Mouse (Mus musculus) liver, embryonic 14.5 days (tissue): ENCODE results near the gene Tstd3. TPM values are rescaled to one million over a fixed set of nuclear protein-coding genes. Genes with fewer than 3 reads are reported as not detected.
"Not testable (repeated sequence)": the region's sequence is repeated elsewhere in the genome, so short reads cannot be mapped to it uniquely, and the experiment has no call there.

ENCODE experiments used
- ATAC-seq: fragments of 200-750 bp; cut with Nextera tagmentation; 2 replicates; pipeline ENCODE4 v1.8.0; 2017; ENCODE audit warnings: moderate number of reproducible peaks, mild to moderate bottlenecking, moderate library complexity; ENCODE audit not compliant: insufficient read depth
- DNase-seq, 3 experiments: peaks; one replicate each; pipeline ENCODE4 v3.0.0-alpha.2; 2012 to 2013; ENCODE audit warnings: low read depth in 3 of 3, low spot score in 3 of 3
- H3K27ac ChIP-seq: fragments of 300-500 bp; sonication (generic); 2 replicates; pipeline ENCODE4 v1.5.1; 2014; ENCODE audit warnings: moderate library complexity, mild to moderate bottlenecking, control low read depth, inconsistent platforms
- H3K27me3 ChIP-seq: fragments of 300-500 bp; sonication (generic); 2 replicates; pipeline ENCODE4 v1.6.1; 2014; ENCODE audit warnings: mild to moderate bottlenecking, low read length, moderate library complexity; ENCODE audit not compliant: control insufficient read depth, insufficient read depth
- H3K36me3 ChIP-seq: fragments of 300-500 bp; sonication (generic); replicated peaks from 2 replicates; pipeline ENCODE4 v1.6.1; 2014; ENCODE audit warnings: low read depth; ENCODE audit not compliant: control insufficient read depth, insufficient read depth
- H3K4me1 ChIP-seq, 2 experiments: fragments of 200-500 bp in 1 of 2; fragments of 300-500 bp in 1 of 2; sonication (generic) in 1 of 2; replicated peaks; 2 replicates each; pipeline ENCODE4 v1.6.1; 2012 to 2014; ENCODE audit warnings: antibody characterized with exemption in 1 of 2, inconsistent platforms in 1 of 2, low read length in 1 of 2; ENCODE audit not compliant: control insufficient read depth in 2 of 2, insufficient read depth in 2 of 2
- H3K4me2 ChIP-seq: fragments of 300-500 bp; sonication (generic); 2 replicates; pipeline ENCODE4 v1.6.1; 2014; ENCODE audit warnings: low read depth, mild to moderate bottlenecking, control low read depth, moderate library complexity
- H3K4me3 ChIP-seq, 2 experiments: fragments of 200-500 bp in 1 of 2; fragments of 300-500 bp in 1 of 2; sonication (generic) in 1 of 2; 2 replicates each; pipeline ENCODE4 v1.5.1; 2012 to 2014; ENCODE audit warnings: low read depth in 2 of 2, low read length in 2 of 2, mild to moderate bottlenecking in 2 of 2, control low read depth in 1 of 2, inconsistent platforms in 1 of 2, moderate library complexity in 1 of 2; ENCODE audit not compliant: insufficient read depth in 1 of 2
- H3K9ac ChIP-seq: fragments of 300-500 bp; sonication (generic); replicated peaks from 2 replicates; pipeline ENCODE4 v1.6.1; 2014; ENCODE audit warnings: mild to moderate bottlenecking, control low read depth, moderate library complexity
- H3K9me3 ChIP-seq: fragments of 300-500 bp; sonication (generic); 2 replicates; pipeline ENCODE4 v1.6.1; 2016; ENCODE audit warnings: low read length, mixed read lengths; ENCODE audit not compliant: control insufficient read depth
- CTCF ChIP-seq: IDR thresholded peaks from 2 replicates; pipeline ENCODE4 v1.5.1; 2016; ENCODE audit warnings: antibody characterized with exemption, low read depth, control low read depth
- EP300 ChIP-seq: IDR thresholded peaks from 2 replicates; pipeline ENCODE4 v1.6.1; 2016; ENCODE audit warnings: antibody characterized with exemption, low read depth
- WGBS: fragments of 180-500 bp; shearing (Covaris S2); extraction: QIAGEN DNeasy Blood & Tissue Kit; methylation state at CpG from one replicate; pipeline ENCODE4 v1.1.7; 2014; ENCODE audit not compliant: insufficient replicate concordance; 5-methylcytosine and 5-hydroxymethylcytosine counted together
- polyA plus RNA-seq, 2 experiments: library from polyadenylated mRNA; depleted of rRNA in 1 of 2; stranded (reverse) in 1 of 2; unstranded in 1 of 2; fragments of >200 nt; fragmentation: Nextera tagmentation in 1 of 2; extraction: Ambion mirVana in 1 of 2; gene quantifications; 2 replicates each; pipeline versions ENCODE4 v1.2.1 to v1.2.3; 2012 to 2014

The Tstd3 gene
- polyA plus RNA-seq, 2 experiments = 8.0 to 15.0 TPM

DNA sequence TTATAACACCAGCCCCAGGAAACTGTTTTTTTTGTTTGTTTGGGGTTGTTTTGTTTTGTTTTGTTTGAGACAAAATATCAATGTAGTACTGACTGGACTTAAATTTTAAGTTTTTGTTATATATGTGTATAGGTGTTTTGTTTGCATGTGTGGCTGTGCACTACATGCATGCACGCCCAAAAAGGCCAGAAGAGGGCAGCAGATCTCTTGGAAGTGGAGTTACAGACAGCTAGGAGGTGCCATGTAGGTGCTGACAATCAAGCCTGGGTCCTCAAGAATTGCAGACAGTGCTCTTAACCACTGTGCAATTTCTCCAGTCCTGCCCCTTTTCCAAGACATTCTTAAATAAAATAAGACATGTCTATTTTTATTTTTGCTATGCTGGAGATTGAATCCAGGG lies 8.2 kb downstream of the Tstd3 start:
- no peak overlapping the region for H3K9ac ChIP-seq
- ATAC-seq = no peak
- H3K9me3 ChIP-seq = no peaks in the 10 kb centered on the region
- peaks cover 5 to 8% of the 10 kb centered on the region in 2 experiments for H3K4me1 ChIP-seq
- WGBS = 33% methylated on average over 1 of the region's 1 CpGs
- no peak overlapping the region for H3K4me2 ChIP-seq
- no peak for DNase-seq
- no peak overlapping the region for H3K27ac ChIP-seq
- no peak overlapping the region for H3K4me3 ChIP-seq
- H3K36me3 ChIP-seq = peaks cover 3% of the 10 kb centered on the region
- H3K27me3 ChIP-seq = no peaks in the 10 kb centered on the region
- TF ChIP-seq EP300 = no peak
- TF ChIP-seq CTCF = peak; percentile 57

DNA sequence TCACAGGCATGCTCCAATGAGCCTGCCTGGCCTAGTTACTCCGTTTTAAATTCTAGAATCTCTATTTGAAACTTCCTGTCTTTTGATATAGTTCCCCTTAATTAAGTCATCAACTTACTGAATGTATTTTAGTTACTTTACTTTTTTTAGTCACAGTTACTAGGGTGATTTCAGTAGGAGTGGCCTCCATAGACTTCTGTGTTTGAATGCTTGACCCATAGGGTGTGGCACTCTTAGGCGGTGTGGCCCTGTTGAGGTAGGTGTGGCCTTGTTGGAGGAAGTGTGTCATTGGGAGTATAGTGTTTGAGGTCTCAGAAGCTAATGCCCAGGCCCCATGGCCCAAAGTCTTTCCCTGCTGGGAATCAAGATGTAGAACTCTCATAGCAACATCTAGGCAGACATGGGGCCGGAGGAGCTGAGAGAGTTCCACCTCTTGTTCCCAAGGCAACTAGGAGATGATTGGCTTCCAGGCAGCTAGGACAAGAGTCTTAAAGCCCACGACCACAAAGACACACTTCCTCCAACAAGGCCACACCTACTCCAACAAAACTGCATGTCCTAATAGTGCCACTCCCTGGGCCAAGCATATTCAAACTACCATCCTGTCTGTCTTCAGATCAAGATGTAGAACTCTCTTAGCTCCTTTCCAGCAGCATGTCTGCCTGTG lies 11.8 kb downstream of the Tstd3 start:
- WGBS = 31% methylated on average over 4 of the region's 4 CpGs
- Histone ChIP-seq H3K27me3 (no peaks in the 10 kb centered on the region), H3K36me3 (peaks cover 3% of the 10 kb centered on the region), H3K9ac (no peak overlapping the region), H3K4me2 (no peak overlapping the region), H3K27ac (no peak overlapping the region), H3K4me3 (no peak overlapping the region), H3K9me3 (no peaks in the 10 kb centered on the region), H3K4me1 (peaks cover 5 to 7% of the 10 kb centered on the region in 2 experiments)
- peak; percentile 82 for ATAC-seq
- TF ChIP-seq EP300 (no peak), CTCF (no peak)
- DNase-seq = peak in 1 of 3 experiments; percentile 45

DNA sequence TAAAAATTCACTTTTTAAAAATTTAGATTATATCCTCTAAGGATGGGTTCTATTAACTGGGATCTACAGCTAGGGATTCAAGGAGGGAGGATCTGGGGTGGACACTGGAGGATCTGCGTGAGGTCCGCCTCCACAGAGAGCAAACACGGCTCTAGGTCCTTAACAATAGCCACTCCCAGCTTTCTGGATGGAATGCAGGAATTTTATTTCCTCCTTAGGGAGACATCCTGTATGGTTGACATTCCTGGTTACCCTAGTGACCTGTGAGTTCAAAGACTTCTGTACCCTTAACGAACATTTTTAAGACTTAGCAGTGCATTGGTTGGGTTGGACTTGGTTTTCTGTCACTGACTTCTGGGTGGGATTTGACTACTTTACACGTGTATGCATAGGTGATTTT lies 21.3 kb downstream of the Tstd3 start:
- TF ChIP-seq CTCF = no peak
- no peak for TF ChIP-seq EP300
- Histone ChIP-seq H3K4me3 (no peak overlapping the region), H3K9me3 (no peaks in the 10 kb centered on the region), H3K4me2 (no peak overlapping the region), H3K4me1 (no peaks in the 10 kb centered on the region), H3K9ac (no peak overlapping the region), H3K27ac (no peak overlapping the region), H3K36me3 (no peaks in the 10 kb centered on the region), H3K27me3 (no peaks in the 10 kb centered on the region)
- no peak for DNase-seq
- 76% methylated on average over 5 of the region's 5 CpGs for WGBS
- ATAC-seq = no peak

DNA sequence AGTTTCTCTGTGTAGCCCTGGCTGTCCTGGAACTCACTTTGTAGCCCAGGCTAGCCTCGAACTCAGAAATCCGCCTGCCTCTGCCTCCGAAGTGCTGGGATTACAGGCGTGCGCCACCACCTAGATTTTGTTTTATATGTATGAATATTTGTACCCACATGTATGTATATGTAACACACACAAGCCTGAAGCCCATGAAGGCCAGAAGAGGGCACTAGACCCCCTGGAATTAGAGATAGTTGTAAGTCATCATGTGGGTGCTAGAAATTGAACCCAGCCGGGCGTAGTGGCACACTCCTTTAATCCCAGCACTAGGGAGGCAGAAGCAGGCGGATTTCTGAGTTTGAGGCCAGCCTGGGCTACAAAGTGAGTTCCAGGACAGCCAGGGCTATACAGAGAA lies 22.9 kb downstream of the Tstd3 start:
- ATAC-seq, H3K27me3 ChIP-seq, H3K4me3 ChIP-seq, H3K36me3 ChIP-seq, H3K4me1 ChIP-seq, H3K9me3 ChIP-seq, H3K27ac ChIP-seq, H3K4me2 ChIP-seq, DNase-seq, H3K9ac ChIP-seq: not testable (repeated sequence)
- 77% methylated on average over 8 of the region's 8 CpGs for WGBS
- TF ChIP-seq CTCF = peak; percentile 38

DNA sequence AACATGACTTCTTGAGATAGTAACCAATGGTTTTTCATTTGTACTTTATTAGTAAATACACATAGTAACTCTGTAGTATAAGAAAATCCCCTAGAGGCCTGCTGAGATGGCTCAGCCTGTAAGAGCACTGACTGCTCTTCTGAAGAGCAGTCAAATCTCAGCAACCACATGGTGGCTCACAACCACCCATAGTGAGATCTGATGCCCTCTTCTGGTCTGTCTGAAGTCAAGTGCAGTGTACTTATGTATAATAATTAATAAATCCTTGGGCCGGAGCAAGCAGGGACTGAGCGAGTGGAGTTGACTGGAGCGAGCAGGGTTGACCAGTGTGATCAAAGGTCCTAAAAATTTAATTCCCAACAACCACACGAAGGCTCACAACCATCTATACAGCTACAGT lies 27.8 kb downstream of the Tstd3 start:
- no peaks in the 10 kb centered on the region for H3K4me1 ChIP-seq
- TF ChIP-seq EP300 (no peak), CTCF (peak; percentile 44)
- H3K4me3 ChIP-seq = no peak overlapping the region
- ATAC-seq (0 out of 2 replicates have a peak, but pooled peaks have one; percentile 21), DNase-seq (no peak)
- no peaks in the 10 kb centered on the region for H3K9me3 ChIP-seq
- no peak overlapping the region for H3K27ac ChIP-seq
- H3K4me2 ChIP-seq = no peak overlapping the region
- peaks cover 3% of the 10 kb centered on the region for H3K36me3 ChIP-seq
- H3K27me3 ChIP-seq = no peaks in the 10 kb centered on the region
- H3K9ac ChIP-seq = no peak overlapping the region
- 73% methylated on average over 4 of the region's 4 CpGs for WGBS
